Mouse (Mus musculus) retina, adult 2 months (tissue): ENCODE results near the gene Zfp143.
"Not testable (repeated sequence)": the region's sequence is repeated elsewhere in the genome, so short reads cannot be mapped to it uniquely, and the experiment has no call there.

ENCODE experiments used
- DNase-seq: peaks from one replicate; pipeline ENCODE4 v3.0.0-alpha.2; 2012; ENCODE audit warnings: low read depth, low spot score

The Zfp143 gene

DNA sequence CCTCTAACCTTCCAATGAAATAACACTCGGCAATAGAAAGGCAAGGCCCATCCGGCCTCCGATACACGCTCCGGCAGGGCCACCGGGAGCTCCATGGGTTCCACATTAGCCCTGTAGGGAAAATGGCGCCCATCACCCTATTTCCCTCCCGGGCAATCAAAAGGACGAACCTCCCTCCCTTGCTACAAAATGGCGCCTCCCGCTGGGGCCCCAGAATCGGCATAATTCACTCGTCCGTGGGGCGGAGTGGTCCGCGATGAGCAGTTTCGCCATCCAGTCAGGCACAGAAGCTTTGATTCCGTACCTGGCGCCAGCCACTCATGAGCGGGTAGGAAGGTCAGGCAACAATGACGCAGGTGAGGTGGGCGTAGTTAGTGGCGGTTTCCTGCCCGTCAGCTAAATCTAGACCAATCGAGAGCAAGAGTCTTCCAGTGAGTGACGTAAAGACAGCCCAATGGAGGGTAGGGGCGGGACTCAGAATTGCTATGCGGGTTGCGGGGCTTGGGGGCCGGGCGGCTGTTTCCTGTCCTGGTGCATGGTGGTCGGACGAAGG is at the start of gene Zfp143:
Gene Zfp143 (plus strand): TSS at position 19 of the 553 bp plus-strand sequence.
- peak; percentile 100 for DNase-seq

DNA sequence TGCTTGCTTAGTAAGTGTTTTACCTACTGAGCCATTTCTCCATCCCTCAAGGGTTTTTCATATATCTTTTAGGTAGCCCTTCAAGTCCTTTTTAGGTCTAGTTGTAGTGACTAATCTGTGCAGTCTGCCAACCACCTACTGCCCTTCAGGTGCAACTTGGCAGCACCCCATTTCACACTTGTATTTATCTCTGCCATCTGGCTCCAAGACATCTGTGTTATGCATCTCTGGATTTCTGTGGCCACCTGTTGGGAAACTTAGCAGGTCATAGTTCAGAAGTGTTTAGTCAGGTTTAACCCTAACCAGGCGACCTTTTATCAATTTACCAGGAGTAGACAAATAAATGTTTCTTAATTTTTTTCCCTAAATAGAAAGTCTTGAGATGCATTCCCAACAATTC is 49.6 kb upstream of the Zfp143 start:
- DNase-seq = no peak

DNA sequence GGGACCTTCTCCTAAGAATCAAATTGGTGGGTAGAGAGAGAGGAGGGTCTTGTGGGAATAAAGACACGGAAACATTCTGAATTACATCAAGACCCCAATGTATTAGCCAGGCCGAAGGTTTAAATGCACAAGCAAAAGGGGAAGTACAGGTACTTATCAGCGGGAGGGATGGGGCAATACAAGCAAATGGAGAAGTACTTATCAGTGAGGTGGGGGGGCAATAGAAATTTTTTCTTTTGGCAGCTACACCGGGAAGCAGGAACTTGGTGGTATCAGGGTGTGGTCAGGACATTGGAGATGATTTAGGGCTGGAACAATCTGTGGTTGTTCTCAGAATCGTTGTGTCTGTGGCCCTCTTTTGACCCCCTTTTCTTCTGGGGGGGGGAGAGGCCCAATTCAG is 46.7 kb upstream of the Zfp143 start:
- no peak for DNase-seq

DNA sequence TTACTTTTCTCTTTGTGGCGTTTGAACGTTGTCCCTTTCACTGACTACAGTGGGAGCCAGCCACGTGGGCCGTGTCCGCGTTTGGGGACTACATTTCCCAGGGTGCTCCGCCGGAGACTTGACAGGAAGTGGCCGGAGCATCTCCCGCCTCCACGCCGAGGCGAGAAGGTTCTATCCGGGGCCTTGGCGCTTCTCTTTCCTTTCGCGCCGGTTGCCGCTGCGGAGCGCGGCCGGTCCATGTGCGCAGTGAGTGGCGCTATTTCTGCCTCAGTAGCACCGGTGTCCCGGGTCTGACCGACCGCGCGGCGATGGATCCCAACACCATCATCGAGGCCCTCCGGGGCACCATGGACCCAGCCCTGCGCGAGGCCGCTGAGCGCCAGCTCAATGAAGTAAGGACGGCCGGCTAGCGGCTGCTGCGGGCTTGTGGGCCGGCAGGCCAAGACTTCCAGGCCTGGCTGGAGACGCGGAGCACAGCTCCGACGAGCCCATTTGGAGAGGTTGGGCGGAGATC is 42.8 kb upstream of the Zfp143 start, which contains the start of gene Ipo7:
Gene Ipo7 (plus strand): TSS at position 158 of the 514 bp plus-strand sequence.
- peak; percentile 80 for DNase-seq

DNA sequence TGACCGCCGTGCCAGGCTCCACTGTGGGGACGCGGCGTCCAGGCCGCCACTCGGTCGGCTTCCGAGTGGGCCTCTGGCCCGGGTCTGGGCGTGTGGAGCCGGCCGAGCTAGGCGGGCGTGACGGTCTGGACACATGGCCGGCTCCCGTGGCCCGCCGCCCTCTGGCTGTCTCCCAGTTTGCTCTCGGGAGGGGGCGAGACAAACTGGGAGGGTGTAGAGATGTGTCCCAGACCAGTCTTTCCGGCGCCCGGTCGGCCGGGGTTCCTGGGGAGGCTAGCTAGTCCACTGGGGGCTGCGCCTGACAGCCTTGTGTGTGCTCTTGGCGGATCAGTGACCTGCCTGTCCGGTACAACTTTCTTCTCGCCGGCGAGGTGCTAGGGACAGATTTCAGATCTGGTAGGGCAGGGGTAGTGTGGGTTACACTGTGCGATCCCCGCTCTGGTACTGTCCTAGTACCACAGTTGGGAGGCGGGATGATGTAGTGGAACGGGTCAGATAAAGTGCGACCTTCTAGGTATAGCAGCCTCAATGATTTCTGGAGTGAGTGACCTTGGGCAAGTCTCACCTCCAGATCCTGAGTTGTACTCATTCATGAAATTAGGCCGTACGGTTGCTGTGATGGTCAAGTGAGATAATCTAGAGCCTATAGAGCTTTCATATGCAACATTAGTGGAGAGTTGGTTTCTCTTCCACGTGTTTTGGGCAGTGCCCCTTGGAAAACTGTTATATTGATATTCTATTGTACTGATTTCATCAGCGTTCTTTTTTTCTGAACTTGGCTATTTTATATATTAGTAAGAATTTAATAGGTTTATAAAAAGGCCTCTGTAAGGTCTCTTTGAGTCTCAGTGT is 42.2 kb upstream of the Zfp143 start:
- no peak for DNase-seq

DNA sequence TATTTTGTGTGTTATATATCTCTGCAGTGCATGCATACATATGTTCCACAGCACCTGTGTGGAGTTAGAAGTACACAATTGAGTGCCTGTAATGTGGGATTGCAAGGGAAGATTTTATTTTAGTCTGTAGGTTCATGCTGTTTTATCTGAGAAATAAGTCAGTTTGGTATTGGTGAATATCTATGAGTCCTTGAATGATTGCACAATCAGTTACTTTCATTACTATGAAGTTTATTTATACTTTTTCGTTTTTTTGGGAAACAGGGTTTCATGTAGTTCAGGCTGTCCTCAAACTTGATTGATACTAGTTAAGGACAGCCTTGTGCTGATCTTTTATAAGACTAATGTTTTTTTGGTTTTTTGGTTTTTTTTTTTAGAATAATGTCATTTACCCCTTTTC is 37.5 kb upstream of the Zfp143 start:
- DNase-seq = no peak

DNA sequence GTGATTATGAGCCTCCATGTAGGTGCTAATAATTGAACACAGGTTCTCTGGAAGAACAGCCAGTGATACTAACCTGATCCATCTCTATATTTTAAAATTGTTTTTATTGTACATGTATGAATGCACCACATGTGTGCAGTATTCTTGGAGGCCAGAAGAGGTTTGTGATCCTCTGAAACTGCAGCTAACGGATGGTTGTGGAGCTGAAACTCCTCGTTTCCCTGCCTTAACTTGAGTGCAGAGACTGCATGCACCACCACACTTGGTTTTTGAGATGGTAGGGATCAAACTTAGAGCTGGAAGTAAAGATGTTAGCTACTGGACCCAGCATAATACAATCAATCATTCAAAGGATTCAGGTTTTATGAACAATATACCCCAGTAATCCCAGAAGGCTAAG is 34.4 kb upstream of the Zfp143 start:
- DNase-seq = no peak

DNA sequence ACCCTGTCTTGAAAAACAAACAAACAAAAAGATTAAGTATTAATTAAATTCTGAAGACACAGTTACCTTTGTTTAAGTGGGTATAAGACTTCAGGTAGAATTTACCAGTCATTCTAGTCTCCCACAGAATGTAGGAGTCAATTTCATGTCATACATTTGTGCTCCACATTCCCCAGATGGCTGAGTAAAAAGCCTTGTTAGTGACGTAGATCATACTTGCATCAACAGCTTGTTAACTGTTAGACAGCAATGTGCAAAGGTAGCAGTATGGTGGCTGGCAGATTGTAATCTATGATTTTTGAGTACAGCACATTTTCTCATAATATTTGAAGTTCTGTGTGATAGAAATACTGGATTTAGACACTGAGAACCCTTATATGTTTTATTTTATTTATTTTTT is 32.2 kb upstream of the Zfp143 start:
- DNase-seq = no peak

DNA sequence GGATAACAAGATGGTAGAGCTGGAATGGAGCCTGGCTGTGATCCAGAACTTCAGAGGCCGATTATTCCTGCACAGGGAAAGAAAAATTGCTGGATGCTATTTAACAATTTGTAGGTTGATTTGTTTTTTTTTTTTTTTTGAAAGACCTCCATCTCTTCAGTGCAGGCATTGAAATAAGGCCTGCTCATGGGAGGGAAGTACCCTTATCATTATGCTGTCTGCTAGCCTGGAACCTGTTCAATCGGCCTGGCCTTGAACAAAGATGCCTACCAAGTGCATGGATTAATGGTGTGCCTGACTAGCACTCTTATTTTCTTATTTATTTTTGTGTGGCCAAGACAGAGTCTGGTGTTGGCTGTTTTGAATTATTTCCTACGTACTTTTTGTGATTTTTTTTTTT is 30.7 kb upstream of the Zfp143 start:
- DNase-seq = no peak

DNA sequence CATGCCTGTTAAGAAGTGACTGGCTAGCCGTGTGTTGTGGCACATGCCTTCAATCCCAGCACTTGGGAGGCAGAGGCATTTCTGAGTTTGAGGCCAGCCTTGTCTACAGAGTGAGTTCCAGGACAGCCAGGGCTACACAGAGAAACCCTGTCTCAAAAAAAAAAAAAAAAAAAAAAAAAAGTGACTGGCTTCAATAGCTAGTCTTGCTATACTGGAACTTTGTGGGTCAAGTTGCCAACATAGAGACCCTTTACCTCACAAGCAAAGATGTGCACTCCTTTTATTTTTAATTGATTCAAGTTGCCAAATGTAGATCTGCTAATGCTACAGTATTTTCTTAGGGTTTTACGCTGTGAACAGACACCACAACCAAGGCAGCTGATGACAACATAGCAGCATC is 3.3 kb upstream of the Zfp143 start:
- not testable (repeated sequence) for DNase-seq

DNA sequence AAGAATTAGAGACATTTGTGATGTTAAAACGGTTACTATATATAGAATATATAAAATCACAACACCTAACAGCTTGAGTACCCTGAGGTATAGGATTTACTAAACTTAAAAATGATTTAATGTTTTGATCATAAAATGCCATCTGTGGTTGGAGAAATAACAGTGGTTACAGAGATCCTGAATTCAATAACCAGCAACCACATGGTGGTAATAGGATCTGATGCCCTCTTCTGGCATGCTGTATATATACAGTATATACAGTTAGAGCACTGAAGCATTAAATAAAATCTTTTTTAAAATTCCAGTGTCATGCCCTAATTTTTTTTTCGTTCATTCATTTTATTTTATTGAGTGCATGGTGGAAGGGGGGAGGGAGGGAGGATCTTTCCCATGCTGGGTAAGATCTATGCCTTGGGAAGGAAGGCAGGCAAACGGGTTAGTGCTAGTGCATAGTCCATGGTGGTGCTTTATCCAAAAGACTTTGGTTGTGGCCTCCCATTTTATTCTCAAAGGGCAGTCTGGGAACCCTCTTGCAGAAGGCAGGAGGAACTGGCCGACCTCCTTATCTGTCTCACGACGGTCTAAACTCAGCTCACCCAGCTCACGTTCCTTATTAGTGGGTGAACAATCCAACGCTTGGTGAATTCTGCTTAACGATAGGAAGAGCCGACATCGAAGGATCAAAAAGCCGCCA is 1.8 kb upstream of the Zfp143 start:
- DNase-seq = no peak

DNA sequence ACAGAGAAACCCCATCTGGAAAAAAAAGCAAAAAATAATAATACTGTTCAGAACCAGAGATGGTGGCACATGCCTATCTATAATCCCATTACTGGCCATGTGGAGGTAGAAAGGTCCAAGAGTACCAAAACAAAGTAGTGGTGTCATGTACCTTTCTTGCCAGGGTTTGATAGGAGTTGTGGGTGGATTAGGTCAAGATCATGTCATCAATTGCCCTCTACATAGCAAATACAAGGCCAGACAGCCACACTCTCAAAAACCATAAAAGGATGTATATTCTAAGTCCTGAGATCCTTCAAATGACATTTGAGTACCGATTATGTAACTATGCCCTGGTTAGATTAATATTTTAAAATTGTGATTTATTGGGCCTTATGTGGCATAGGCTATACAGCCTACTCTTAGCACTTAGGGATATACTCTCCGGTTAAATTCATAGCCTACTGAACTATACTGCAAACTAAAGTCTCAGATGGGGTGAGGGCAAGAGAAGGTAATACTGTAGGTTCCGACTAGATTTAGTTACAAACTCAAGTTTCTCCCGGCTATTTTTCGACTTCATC is 830 bp upstream of the Zfp143 start:
- no peak for DNase-seq

DNA sequence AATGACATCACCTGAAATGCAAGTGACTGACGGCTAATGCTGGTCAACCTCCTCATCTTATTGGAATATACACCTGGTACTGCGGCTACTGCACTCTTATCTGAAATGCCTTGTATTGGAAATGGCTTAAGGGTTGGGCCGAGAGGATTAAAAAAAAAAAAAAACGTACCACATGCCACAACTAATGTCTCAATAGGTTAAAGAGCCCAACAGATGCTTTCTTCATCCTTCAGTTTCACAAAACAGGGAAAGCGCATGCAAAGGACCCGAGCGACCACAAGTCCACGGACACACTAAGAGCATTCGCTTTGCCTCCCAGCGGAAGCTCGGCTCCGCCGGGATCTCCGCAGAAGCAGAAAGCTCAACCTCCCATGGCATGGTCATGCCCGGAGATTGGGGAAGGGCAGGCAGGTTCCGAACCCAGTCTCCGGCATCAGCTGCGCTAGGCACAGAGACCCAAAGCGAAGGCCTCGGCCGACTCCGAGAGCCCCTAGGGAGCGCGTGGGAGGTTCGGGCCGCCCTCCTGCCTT is 283 bp upstream of the Zfp143 start:
- DNase-seq = no peak

DNA sequence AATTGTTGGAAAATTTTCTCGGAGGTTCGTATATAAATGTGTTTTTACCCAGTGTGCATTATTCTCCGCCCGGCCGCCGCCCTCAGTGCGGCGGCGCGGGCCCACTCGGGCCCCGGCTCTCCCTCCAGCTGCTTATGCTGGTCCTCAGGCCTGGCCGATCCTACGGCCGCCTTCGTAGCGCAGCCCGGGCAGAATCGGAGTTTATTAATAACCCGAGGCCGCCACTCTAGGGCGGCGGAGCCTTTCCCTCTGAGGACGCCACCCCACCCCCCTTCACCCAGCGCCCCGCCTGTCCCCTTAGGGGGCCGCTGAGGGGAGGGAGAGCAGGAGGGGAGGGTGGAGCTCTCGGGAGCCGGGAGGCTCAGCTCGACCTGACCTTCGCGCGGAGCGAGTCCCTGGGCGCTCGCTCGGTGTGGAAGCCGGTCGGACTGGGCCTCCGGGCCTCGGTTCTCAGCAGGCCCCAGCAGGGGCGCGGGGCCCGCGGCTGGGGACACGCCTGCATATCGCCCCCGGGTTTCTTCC is 796 bp downstream of the Zfp143 start:
- peak; percentile 75 for DNase-seq

DNA sequence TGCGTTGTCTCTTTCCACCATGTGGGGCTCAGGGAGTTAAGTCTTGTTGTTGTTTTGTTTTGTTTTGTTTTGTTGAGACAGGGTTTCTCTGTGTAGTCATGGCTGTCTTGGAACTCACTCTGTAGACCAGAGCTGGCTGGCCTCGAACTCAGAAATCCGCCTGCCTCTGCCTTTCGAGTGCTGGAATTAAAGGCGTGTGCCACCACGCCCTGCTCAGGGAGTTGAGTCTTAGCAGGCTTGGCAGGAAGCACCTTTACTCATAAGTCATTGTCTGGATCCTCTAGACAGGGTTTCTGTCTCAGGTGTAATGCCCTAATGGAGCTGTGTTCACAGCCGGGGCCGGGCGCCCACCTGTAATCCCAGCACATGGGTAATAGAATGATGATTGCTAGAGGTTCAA is 2.7 kb downstream of the Zfp143 start:
- DNase-seq = no peak

DNA sequence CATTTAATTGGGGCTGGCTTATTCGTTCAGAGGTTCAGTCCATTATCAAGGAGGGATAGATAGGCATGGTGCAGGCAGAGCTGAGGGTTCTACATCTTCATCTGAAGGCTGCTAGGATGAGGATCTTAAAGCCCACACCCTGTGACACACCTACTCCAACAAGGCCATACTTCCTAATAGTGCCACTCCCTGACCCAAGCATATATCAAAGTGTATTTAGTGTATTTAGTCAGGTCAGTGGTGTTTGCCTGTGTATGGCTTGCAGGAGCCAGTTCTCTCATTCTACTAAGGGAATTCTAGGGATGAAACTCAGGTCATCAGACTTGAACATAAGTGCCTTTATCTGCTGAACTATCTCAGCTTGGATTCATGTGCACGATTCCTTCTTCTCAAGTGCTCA is 8.1 kb downstream of the Zfp143 start:
- no peak for DNase-seq

DNA sequence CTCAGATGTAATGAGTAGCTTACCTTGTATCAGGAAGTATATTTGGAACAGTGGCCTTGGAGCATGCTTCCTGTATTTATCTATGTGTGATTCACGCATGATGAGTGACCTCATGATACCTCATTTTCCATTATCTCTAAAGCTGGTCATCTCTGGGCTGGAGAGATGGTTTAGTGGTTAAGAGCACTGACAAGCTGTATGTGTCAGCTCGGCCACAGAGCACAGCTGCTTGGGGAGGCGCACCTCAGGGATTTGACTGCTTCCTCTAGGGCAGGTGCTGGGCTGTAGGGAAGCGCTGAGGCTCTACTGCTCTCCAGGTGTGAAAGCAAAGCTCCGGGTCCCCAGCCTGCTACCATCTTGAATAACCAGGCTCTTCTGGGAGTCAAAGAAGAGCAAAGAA is 17.2 kb downstream of the Zfp143 start:
- DNase-seq = no peak

DNA sequence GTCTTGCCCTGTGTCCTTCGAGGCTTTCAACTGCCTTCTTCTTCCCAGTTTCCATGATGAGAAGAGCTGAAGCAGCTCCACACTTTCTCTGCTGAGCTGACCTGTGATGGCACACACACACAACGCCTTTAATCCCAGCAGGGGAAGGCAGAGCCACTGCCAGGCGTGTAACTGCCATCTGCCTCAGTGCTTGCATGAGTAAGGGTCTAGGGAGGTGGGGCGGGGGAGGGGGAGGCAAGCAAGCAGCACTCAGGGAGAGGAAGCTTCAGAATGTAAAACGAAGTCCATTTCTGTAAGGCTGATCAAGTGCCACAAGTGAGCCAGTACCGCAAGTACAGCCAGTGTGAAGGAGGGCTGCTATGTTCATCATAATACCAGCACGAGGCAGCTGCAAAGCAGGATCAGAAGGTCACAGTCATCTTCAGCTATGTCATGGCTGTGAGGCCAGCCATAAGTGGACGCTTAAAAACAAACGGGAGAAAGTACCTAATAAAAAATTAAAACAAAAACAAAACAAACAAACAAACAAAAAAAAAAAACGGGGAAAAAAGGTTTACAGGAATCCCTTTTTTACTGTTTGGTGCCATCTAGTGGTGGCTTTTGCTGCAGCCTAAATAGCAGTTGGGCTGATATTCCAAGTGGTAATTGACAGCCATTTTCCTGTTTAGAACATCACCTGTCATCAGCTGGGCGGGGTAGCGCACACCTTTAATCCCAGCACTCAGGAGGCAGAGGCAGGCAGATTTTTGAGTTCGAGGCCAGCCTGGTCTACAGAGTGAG is 22.6 kb downstream of the Zfp143 start:
- DNase-seq = peak; percentile 49

DNA sequence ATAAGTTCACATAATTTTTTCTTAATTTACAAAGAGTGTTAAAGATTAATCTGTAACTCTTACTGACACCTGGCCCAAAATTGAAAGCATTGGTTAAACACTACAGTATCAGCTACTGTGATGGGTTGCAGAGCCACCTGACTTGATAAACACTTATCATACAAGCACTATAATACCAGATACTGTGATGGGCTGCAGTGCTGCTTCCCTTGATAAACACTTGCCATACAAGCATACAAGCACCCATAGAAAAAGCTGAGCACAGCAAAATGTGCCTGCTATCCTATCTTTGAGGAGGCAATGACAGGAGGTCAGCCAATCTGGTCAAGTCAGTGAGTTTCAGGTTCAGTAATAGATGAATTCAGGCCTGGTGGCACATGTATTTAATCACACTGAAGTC is 24.2 kb downstream of the Zfp143 start:
- no peak for DNase-seq

DNA sequence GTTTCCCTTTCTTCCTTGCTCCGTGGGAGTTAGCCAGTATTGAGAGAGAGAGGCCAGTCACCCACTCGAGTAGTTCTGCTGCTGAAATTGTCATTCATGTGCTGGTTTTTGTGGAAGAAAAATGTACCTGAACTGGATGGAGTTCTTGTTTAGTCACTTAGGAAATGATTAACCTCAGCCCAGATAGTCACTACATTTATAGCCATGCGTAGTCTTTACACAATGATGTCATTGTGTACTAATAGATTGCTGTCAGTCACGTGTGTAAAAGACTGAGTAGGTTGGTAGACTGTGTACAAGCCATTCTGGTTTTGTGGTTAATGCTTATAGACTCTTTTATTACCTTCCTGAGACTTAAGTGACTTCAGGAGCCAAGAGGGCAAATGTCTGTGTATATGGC is 26.9 kb downstream of the Zfp143 start:
- DNase-seq = no peak

DNA sequence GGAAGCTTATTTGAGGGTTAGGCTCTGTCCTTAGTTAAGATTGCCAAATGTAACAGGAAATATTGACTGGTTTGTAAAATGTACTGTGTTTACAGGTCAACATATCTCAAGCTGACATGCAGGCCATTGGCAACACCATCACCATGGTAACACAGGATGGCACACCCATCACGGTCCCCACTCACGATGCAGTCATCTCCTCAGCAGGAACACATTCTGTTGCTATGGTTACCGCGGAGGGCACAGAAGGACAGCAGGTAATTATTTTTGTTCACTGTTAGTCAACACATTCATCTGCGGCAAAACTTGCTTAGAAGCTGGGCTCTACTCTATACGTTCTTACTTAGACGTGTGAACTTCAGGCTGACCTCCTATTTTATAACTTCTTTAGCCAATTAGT is 30.7 kb downstream of the Zfp143 start:
- no peak for DNase-seq
